Mouse (Mus musculus): ENCODE results near the gene Eid3. TPM values are rescaled to one million over a fixed set of nuclear protein-coding genes. Genes with fewer than 3 reads are reported as not detected.

Gene Eid3
- polyA plus RNA-seq, 1 experiment from 2014 or later, result 0.56 TPM

DNA sequence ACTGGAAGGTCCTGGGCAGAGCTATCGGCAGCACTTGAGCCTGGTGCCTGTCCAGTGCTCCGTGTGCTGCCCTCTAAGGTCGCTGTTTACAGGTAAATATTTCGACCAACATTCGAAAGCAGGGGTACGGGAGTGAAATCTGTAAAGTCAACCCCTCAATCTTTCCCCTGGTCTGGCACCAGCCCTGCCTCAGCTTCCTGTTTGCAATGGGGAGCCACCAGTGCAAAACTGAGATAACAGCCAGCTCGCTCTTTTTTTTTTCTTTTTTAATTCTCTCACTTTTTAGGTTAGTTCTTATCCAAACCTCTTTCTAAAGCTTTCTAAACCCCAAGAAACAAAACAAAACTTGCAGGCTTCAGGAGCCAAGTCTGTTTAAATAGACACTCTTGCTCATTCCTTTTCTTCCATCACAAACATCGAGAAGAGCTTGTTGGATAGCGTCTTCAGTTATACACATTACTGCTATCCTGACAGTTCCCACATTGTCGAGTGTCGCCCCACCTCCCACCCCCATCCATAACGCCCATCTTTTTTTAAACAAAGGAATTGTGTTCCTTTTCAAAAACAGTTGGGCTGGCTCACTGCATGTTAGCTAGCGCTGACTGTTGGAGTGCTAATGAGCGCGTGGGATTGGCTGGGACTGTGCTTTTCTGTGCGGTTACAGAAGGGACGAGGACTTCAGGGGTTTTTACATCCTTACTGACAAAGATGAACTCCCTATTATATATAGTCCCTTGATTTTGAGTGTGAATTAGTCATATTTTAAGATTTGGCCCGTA lies 27.6 kb downstream of the Eid3 start:
- WGBS, result 62% methylated on average over 18 of the region's 18 CpGs
- Histone ChIP-seq H3K4me1 (peaks cover 9% of the 10 kb centered on the region; the same call in 1 of the 2 replicates), H3K36me3 (peaks cover 66% of the 10 kb centered on the region)

DNA sequence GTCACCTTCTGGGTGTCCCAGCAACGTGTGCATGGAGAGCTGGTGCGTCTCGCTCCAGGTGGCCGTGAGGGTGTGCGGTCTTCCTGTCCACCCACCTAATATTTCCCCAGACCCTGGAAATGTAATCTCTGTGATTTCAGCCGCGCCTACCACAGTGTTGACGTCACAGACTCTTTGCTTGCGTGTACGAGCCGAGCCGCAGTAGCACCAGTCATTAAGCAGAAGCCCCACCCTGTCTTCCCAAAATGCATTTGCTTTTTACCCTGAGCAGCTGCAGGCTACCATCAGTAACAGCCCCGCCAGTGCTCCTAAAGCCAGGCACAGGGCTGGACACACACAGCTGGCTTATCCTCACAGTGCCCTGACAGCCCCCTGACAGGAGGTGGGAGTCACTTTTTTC lies 31.5 kb downstream of the Eid3 start:
- WGBS, result 85% methylated on average over 13 of the region's 13 CpGs
- H3K9me3 ChIP-seq, result no peaks in the 10 kb centered on the region
- H3K4me2 ChIP-seq, result no peak overlapping the region
- peaks cover 18% of the 10 kb centered on the region for H3K4me1 ChIP-seq
- H3K27ac ChIP-seq, result no peak overlapping the region
- peaks cover 35% of the 10 kb centered on the region for H3K36me3 ChIP-seq
- H3K9ac ChIP-seq, result no peak overlapping the region
- H3K27me3 ChIP-seq, result no peaks in the 10 kb centered on the region
- H3K4me3 ChIP-seq, result no peak overlapping the region
- ATAC-seq (ENCODE audit: borderline replicate concordance, extremely low read depth, low FRiP score, low TSS enrichment), result no peak

More for the DNA sequence above, 27.6 kb downstream of the Eid3 start:
- Histone ChIP-seq H3K4me2 (no peak overlapping the region), H3K9me3 (no peaks in the 10 kb centered on the region), H3K27ac (no peak overlapping the region), H3K4me3 (no peak overlapping the region), H3K9ac (no peak overlapping the region), H3K27me3 (no peaks in the 10 kb centered on the region)
- no peak for ATAC-seq (ENCODE audit: borderline replicate concordance, extremely low read depth, low FRiP score, low TSS enrichment)

DNA sequence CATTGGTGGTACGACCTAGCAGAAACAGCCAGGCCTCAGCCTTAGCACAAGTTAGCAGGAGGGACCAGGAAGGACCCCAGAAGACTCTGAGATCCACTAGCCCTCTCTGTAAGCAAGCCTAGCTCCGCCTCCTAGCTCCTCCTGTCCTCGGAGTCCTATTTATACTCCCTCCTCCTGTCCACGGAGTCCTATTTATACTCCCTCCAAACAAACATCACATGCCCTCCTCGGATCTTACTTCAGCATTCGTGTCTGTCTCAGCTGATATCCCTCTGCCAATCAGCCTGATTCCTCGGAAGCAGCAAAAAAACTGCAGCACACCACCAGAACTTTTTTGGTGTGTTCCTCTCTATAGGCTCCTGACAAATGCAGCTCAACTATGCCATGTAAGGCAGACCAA lies 32.5 kb downstream of the Eid3 start:
- H3K9ac ChIP-seq, result no peak overlapping the region
- 34% methylated on average over 7 of the region's 7 CpGs for WGBS
- no peak overlapping the region for H3K4me3 ChIP-seq
- H3K4me1 ChIP-seq, result peaks cover 18% of the 10 kb centered on the region
- peaks cover 29% of the 10 kb centered on the region for H3K36me3 ChIP-seq
- H3K27me3 ChIP-seq, result no peaks in the 10 kb centered on the region
- no peak overlapping the region for H3K4me2 ChIP-seq
- no peak for ATAC-seq (ENCODE audit: borderline replicate concordance, extremely low read depth, low FRiP score, low TSS enrichment)
- H3K9me3 ChIP-seq, result no peaks in the 10 kb centered on the region
- peak overlapping the region; percentile 25; the same call in 1 of the 2 replicates for H3K27ac ChIP-seq

DNA sequence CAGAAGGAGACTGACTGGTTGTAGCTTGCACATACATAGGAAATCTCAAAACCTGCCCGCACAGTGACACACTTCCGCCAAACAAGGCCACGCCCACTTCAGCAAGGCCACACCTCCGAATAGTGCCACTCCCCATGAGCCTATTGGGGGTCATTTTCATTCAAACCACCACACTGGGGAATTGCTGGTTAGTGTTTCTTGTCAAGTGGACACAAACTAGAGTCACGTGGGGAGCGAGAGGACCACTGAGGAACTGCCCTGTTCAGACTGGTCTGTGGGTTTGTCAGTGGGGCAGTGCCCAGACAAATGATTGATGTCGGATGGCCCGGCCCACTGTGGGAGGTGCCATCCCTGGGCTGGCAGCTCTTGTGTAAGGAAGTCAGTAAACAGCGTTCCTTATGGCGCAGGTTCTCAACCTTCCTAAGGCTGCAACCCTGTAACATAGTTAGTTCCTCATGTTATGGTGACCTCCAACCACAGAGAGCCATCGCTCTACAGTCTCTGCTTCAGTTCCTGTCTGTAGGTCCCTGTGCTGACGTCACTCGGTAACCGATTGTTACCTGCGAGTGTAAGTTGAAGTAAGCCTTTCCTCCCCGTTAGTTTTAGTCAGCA lies 33.5 kb downstream of the Eid3 start:
- Histone ChIP-seq H3K4me3 (peak overlapping the region; percentile 13), H3K27ac (peak overlapping the region; percentile 88), H3K4me1 (peaks cover 18% of the 10 kb centered on the region), H3K36me3 (peaks cover 29% of the 10 kb centered on the region), H3K9ac (no peak overlapping the region), H3K4me2 (peak overlapping the region; percentile 46), H3K27me3 (no peaks in the 10 kb centered on the region), H3K9me3 (no peaks in the 10 kb centered on the region)
- peak; percentile 56 for ATAC-seq (ENCODE audit: borderline replicate concordance, extremely low read depth, low FRiP score, low TSS enrichment)
- 28% methylated on average over 16 of the region's 16 CpGs for WGBS

DNA sequence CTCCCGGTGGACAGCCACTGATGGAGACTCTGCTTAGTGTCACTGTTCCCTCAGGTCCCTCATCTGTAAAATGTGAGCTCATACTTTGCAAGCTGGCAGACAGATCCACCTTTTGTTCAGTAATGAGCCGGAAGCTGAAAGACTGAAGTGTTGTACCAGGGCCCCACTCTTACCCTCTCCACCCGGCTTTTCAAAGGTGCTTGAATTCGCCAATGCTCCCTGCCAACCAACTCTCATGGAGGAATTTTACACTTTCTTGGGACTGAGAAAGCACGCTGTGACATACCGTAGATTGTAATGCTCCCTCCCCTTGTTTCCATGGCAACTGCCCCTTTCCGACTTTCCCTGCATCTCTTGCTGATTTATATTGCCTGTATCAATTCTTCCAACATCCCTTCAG lies 34.1 kb downstream of the Eid3 start:
- Histone ChIP-seq H3K4me3 (peak overlapping the region; percentile 13; the same call in 1 of the 2 replicates), H3K36me3 (peaks cover 25% of the 10 kb centered on the region), H3K9ac (no peak overlapping the region), H3K9me3 (no peaks in the 10 kb centered on the region), H3K27me3 (no peaks in the 10 kb centered on the region), H3K4me1 (peaks cover 18% of the 10 kb centered on the region), H3K27ac (peak overlapping the region; percentile 88), H3K4me2 (peak overlapping the region; percentile 46)
- ATAC-seq (ENCODE audit: borderline replicate concordance, extremely low read depth, low FRiP score, low TSS enrichment), result peak; percentile 40
- 25% methylated on average over 7 of the region's 7 CpGs for WGBS

DNA sequence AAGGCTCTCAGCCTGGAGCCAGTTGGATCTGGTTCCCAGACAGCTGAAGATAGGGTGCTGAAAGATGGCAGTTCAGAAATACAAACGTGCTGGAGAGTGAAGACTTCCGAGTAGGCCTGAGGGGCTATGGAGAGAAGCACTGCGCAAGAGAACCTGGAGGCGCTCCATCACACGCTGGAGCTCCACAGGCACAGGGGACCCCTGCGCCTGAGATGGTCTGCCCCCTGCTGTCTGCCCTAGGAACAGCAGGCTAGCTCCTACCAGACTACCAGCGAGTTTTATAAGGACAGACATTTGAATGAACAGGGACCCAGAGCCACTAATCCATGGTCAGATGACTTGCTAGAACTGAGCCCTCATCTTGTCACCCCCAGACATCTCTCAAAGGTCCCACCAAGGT lies 35.0 kb downstream of the Eid3 start:
- peaks cover 16% of the 10 kb centered on the region for H3K36me3 ChIP-seq
- ATAC-seq (ENCODE audit: borderline replicate concordance, extremely low read depth, low FRiP score, low TSS enrichment), result peak; percentile 56; the same call in 1 of the 2 replicates

DNA sequence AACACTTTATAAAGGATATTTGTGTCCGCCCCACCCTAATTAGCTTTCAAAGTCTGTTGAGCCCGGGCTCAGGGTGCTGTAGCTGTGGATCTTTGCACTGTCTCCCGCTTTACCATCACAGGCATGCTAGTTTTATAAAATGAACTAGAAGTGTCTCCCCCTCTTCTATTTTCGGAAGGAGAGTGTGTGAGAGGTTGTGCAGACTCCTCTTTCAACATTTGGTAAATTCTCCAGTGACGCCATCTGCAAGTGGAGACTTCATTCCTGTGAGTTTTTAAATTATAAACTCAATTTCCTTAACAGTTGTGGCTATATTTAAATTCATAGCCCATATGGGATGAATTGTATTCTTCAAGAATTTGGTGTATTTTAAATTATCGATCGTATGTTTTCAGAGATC lies 42.1 kb downstream of the Eid3 start:
- H3K27me3 ChIP-seq, result no peaks in the 10 kb centered on the region
- peaks cover 4% of the 10 kb centered on the region; the same call in 1 of the 2 replicates for H3K4me1 ChIP-seq
- no peak overlapping the region for H3K4me3 ChIP-seq
- no peak for ATAC-seq (ENCODE audit: borderline replicate concordance, extremely low read depth, low FRiP score, low TSS enrichment)
- 79% methylated on average over 7 of the region's 7 CpGs for WGBS
- H3K9me3 ChIP-seq, result no peaks in the 10 kb centered on the region
- no peaks in the 10 kb centered on the region for H3K36me3 ChIP-seq
- H3K27ac ChIP-seq, result no peak overlapping the region
- H3K4me2 ChIP-seq, result no peak overlapping the region
- no peak overlapping the region for H3K9ac ChIP-seq

More for the DNA sequence above, 35.0 kb downstream of the Eid3 start:
- no peak overlapping the region for H3K4me2 ChIP-seq
- no peaks in the 10 kb centered on the region for H3K27me3 ChIP-seq
- H3K27ac ChIP-seq, result peak overlapping the region; percentile 88; the same call in 1 of the 2 replicates
- no peaks in the 10 kb centered on the region for H3K9me3 ChIP-seq
- peaks cover 18% of the 10 kb centered on the region for H3K4me1 ChIP-seq
- 3% methylated on average over 7 of the region's 7 CpGs for WGBS
- H3K4me3 ChIP-seq, result no peak overlapping the region
- no peak overlapping the region for H3K9ac ChIP-seq

DNA sequence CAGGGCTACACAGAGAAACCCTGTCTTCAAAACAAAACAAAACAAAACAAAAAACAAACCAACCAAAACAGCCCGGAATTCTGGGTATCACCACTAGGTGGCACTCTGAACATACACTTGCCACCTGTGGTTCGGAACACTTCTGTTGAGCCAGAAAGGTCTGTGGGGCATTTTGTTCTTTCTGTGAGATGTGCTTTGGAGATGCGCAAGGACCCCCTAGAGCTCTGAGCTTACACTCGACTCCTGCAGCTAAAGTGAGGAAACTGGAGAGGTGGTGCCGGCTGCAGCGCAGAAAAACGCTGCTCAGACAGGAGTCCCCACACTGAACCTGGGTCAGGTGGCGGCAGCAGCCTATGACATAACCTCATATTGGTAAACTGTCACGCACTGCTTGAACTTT lies 43.0 kb downstream of the Eid3 start:
- peaks cover 4% of the 10 kb centered on the region; the same call in 1 of the 2 replicates for H3K4me1 ChIP-seq
- H3K27ac ChIP-seq, result no peak overlapping the region
- H3K9ac ChIP-seq, result no peak overlapping the region
- no peaks in the 10 kb centered on the region for H3K36me3 ChIP-seq
- H3K27me3 ChIP-seq, result no peaks in the 10 kb centered on the region
- whole genome bisulfite sequencing, result 17% methylated on average over 9 of the region's 9 CpGs
- no peak overlapping the region for H3K4me3 ChIP-seq
- no peak for ATAC-seq (ENCODE audit: borderline replicate concordance, extremely low read depth, low FRiP score, low TSS enrichment)
- H3K4me2 ChIP-seq, result no peak overlapping the region; the same call in none of the 2 replicates
- H3K9me3 ChIP-seq, result no peaks in the 10 kb centered on the region

DNA sequence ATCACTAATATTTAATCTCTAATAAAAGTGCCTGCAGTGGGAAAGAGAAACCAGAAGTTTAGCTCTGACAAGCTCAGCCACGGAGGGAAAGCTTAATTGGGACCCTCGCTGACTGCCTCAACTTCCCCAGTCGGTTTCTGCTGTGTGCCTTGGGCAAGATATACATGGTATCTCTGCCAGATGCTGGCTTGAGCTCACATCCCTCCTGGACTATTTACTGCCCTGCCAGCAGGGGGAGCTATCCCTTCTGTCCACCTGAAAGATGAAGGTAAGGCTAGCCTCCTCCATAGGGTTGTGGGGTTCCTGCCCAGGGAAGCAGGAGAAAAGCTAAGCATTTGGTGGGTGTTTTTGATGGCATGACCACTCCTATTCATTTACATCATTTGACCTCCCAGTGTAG lies 43.8 kb downstream of the Eid3 start:
- Histone ChIP-seq H3K27ac (no peak overlapping the region), H3K4me2 (no peak overlapping the region), H3K9me3 (no peaks in the 10 kb centered on the region), H3K4me3 (no peak overlapping the region), H3K9ac (no peak overlapping the region), H3K27me3 (no peaks in the 10 kb centered on the region), H3K36me3 (no peaks in the 10 kb centered on the region), H3K4me1 (peaks cover 4% of the 10 kb centered on the region; the same call in 1 of the 2 replicates)
- WGBS, result 79% methylated on average over 3 of the region's 3 CpGs
- ATAC-seq (ENCODE audit: borderline replicate concordance, extremely low read depth, low FRiP score, low TSS enrichment), result no peak

DNA sequence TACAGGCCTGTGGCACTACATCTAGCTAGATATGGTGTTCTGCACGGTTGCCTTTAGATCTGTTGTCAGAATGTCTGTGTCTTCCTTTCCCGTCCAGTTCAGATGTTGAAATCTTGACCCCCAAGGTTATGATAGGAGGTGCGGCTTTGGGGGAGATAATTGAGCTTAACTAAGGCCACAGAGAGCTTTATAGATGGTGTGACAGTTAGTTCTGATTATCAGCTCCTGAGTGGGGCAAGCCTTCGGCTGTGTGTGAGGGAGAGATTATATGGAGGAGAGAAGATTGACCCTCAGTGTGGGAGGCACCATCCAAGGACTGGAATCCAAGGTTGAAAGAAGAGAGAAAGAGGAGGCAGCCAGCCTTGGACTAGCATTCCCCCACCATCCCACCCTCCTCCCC lies 46.8 kb downstream of the Eid3 start:
- Histone ChIP-seq H3K4me1 (peaks cover 4% of the 10 kb centered on the region; the same call in 1 of the 2 replicates), H3K27ac (no peak overlapping the region), H3K4me2 (no peak overlapping the region), H3K4me3 (no peak overlapping the region), H3K27me3 (no peaks in the 10 kb centered on the region), H3K9me3 (no peaks in the 10 kb centered on the region), H3K36me3 (no peaks in the 10 kb centered on the region), H3K9ac (no peak overlapping the region)
- WGBS, result 59% methylated on average over 4 of the region's 4 CpGs
- no peak for ATAC-seq (ENCODE audit: borderline replicate concordance, extremely low read depth, low FRiP score, low TSS enrichment)

DNA sequence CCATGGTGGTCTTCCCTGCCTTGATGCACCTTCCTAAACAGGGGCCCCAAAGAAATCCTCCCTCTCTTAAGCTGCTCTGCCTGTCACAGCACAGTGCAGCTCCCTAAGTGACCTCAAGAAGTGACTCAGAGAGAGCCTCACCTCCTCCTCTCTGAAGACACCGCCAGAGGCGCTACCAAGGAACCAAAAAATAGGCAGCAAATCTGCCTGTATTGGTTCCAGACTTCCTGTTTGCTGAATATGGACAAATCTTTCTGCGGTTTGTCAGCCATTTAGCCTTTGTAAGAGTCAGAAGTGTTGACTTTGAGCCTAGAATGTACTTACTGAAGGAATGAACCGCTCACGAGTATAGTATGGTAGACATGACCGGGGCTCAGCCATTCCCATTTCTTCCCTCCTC lies 47.3 kb downstream of the Eid3 start:
- no peak overlapping the region for H3K4me3 ChIP-seq
- 73% methylated on average over 6 of the region's 6 CpGs for WGBS
- H3K9me3 ChIP-seq, result no peaks in the 10 kb centered on the region
- H3K9ac ChIP-seq, result no peak overlapping the region
- H3K27ac ChIP-seq, result no peak overlapping the region
- no peaks in the 10 kb centered on the region for H3K27me3 ChIP-seq
- ATAC-seq (ENCODE audit: borderline replicate concordance, extremely low read depth, low FRiP score, low TSS enrichment), result no peak
- no peak overlapping the region for H3K4me2 ChIP-seq
- H3K4me1 ChIP-seq, result peaks cover 4% of the 10 kb centered on the region; the same call in 1 of the 2 replicates
- no peaks in the 10 kb centered on the region for H3K36me3 ChIP-seq
